Mouse (Mus musculus): Measurements from ENCODE around the gene Gm10644.

Gene Gm10644

GRCm38 (mm10) chr8:83980845-83981244, 25.8 kb upstream of the Gm10644 start:
- DNase-seq (ENCODE audit: low spot score in 2 of 2), result no peak

- DNase-seq (ENCODE audit: low spot score in 2 of 2), result no peak
These were observed 25.2 kb upstream of the Gm10644 start for GRCm38 (mm10) chr8:83980250-83980649.

- DNase-seq (ENCODE audit: low spot score in 2 of 2), result peak in 1 of 2 experiments; percentile 60
These were observed 23.2 kb upstream of the Gm10644 start for GRCm38 (mm10) chr8:83978200-83978599.

- peak in 1 of 2 experiments; percentile 58 for DNase-seq (ENCODE audit: low spot score in 2 of 2)
These were observed 22.6 kb upstream of the Gm10644 start for GRCm38 (mm10) chr8:83977646-83978045.

- peak in 1 of 2 experiments; percentile 68 for DNase-seq (ENCODE audit: low spot score in 2 of 2)
These were observed 21.9 kb upstream of the Gm10644 start for GRCm38 (mm10) chr8:83976779-83977350.

- DNase-seq (ENCODE audit: low spot score in 2 of 2), result peak; percentile 32 to 67
These were observed 21.2 kb upstream of the Gm10644 start for GRCm38 (mm10) chr8:83976101-83976630.

- peak in 1 of 2 experiments; percentile 62 for DNase-seq (ENCODE audit: low spot score in 2 of 2)
These were observed 19.5 kb upstream of the Gm10644 start for GRCm38 (mm10) chr8:83974521-83974920.

GRCm38 (mm10) chr8:83973161-83974031, 18.4 kb upstream of the Gm10644 start:
- DNase-seq (ENCODE audit: low spot score in 2 of 2), result peak; percentile 23 to 67

- peak; percentile 97 to 98 for DNase-seq (ENCODE audit: low spot score in 2 of 2)
These were observed 17.4 kb upstream of the Gm10644 start, which contains the start of gene Prkaca for GRCm38 (mm10) chr8:83972150-83973120. Prkaca (plus strand) TSS chr8:83972993.

GRCm38 (mm10) chr8:83971661-83972060, 16.7 kb upstream of the Gm10644 start:
- peak in 1 of 2 experiments; percentile 59 for DNase-seq (ENCODE audit: low spot score in 2 of 2)

- DNase-seq (ENCODE audit: low spot score in 2 of 2), result no peak
These were observed 16.1 kb upstream of the Gm10644 start for GRCm38 (mm10) chr8:83971121-83971520.

GRCm38 (mm10) chr8:83967701-83968100, 12.7 kb upstream of the Gm10644 start:
- no peak for DNase-seq (ENCODE audit: low spot score in 2 of 2)

- DNase-seq (ENCODE audit: low spot score in 2 of 2), result no peak
These were observed 9.2 kb upstream of the Gm10644 start for GRCm38 (mm10) chr8:83964015-83964765.

- peak in 1 of 2 experiments; percentile 53 for DNase-seq (ENCODE audit: low spot score in 2 of 2)
These were observed 1.8 kb upstream of the Gm10644 start for GRCm38 (mm10) chr8:83956789-83957188.

- no peak for DNase-seq (ENCODE audit: low spot score in 2 of 2)
These were observed 883 bp upstream of the Gm10644 start for GRCm38 (mm10) chr8:83955958-83956218.

- no peak for DNase-seq (ENCODE audit: low spot score in 2 of 2)
These were observed 278 bp downstream of the Gm10644 start for GRCm38 (mm10) chr8:83954749-83955105.

GRCm38 (mm10) chr8:83945540-83945939, 9.5 kb downstream of the Gm10644 start:
- DNase-seq (ENCODE audit: low spot score in 2 of 2), result no peak

- DNase-seq (ENCODE audit: low spot score in 2 of 2), result no peak
These were observed 12.6 kb downstream of the Gm10644 start for GRCm38 (mm10) chr8:83942446-83942845.

GRCm38 (mm10) chr8:83941066-83941677, 13.8 kb downstream of the Gm10644 start:
- peak in 1 of 2 experiments; percentile 51 for DNase-seq (ENCODE audit: low spot score in 2 of 2)

GRCm38 (mm10) chr8:83938330-83938729, 16.7 kb downstream of the Gm10644 start:
- DNase-seq (ENCODE audit: low spot score in 2 of 2), result peak in 1 of 2 experiments; percentile 65

GRCm38 (mm10) chr8:83937645-83938044, 17.4 kb downstream of the Gm10644 start:
- peak in 1 of 2 experiments; percentile 49 for DNase-seq (ENCODE audit: low spot score in 2 of 2)

Data from spleen, postnatal 4 days (tissue).